8 mouse cellular contexts compared by ENCODE assay signal in genomic region chr2:19198452-19199365, GRCm38 (mm10). TPM values are rescaled to one million over a fixed set of nuclear protein-coding genes. Genes with fewer than 3 reads are reported as not detected.
A peak's percentile ranks its signal among the peaks of the same experiment; 100 is the strongest.
DNase-seq lines count a peak whose midpoint lies in the region; ATAC-seq and TF ChIP-seq lines count a peak whose summit lies in the region.

Gene Armc3 (plus strand): TSS chr2:19199302.

- TF ChIP-seq POLR2A in cerebellum, adult 2 months (IDR thresholded peaks at IDR 0.05; ENCODE audit: borderline replicate concordance, insufficient read depth, low read length), result no peak

- peak; percentile 3 for DNase-seq in T-cell, adult 2 months (ENCODE audit: low spot score)
- DNase-seq in cerebellum, adult 2 months, result peak; percentile 9 to 21
- DNase-seq in hindlimb bud, embryonic 11.5 days (ENCODE audit: extremely low spot score, low read depth, low spot score), result peak; percentile 93
- peak; percentile 20 to 35 for DNase-seq in left cerebral cortex, adult 8-10 months (ENCODE audit: low spot score in 2 of 2)
- peak; percentile 57 to 64 for DNase-seq in lung, postnatal 4 days
- peak; percentile 92 for DNase-seq in retina, postnatal 1 day
- no peak for DNase-seq in urinary bladder, adult 18-20 months (ENCODE audit: low spot score in 2 of 2)

- peak; percentile 85 for ATAC-seq in frontal cortex, adult (ENCODE audit: low TSS enrichment)

- TF ChIP-seq CTCF in cerebellum, adult 2 months (IDR thresholded peaks at IDR 0.05; ENCODE audit: borderline replicate concordance, insufficient read depth, low read depth, low read length), result no peak

- H3K4me3 ChIP-seq in cerebellum, adult 2 months (replicated peaks; ENCODE audit: insufficient read depth, low read depth, low read length), result peak within 1 kb of the TSS; percentile 29

- H3K4me1 ChIP-seq in cerebellum, adult 2 months (ENCODE audit: control insufficient read depth, insufficient read depth, low read length), result no peaks in the 10 kb centered on the region

- H3K27me3 ChIP-seq in cerebellum, adult 2 months (ENCODE audit: control insufficient read depth, insufficient read depth, low read length), result no peaks in the 10 kb centered on the region

- no peak within 1 kb of the TSS for H3K27ac ChIP-seq in cerebellum, adult 2 months (ENCODE audit: insufficient read depth, low read length)

- 19% methylated on average over 24 of the region's 24 CpGs for WGBS in cerebellum, adult 2 months

RNA-seq across cellular contexts. Expression of gene Armc3, which starts in this region (rescaled TPM):
- polyA plus RNA-seq in cerebellum, adult 2 months (2012; rRNA removed), result 0.11 and 0.29 TPM in 2 replicates
- total RNA-seq in left cerebral cortex, adult 8-10 months (2022), result 1 to 10 TPM in 1 of 4 experiments, under 1 TPM in 3; 0.34 to 1.1 (median 0.64) TPM

Comparison
In these comparisons a context has a peak if more than half of its experiments do, and no peak if none do; other contexts are left out.
1. Peak in DNase-seq and H3K4me3 ChIP-seq in cerebellum, adult 2 months; RNA of the gene not detected or under 1 TPM.
2. DNase-seq: peak in T-cell, adult 2 months (single experiment), hindlimb bud, embryonic 11.5 days (single experiment), left cerebral cortex, adult 8-10 months (2 of 2), lung, postnatal 4 days (2 of 2) and retina, postnatal 1 day (single experiment); none in urinary bladder, adult 18-20 months (0 of 2).